Mouse (Mus musculus) left cerebral cortex, postnatal 25 days (tissue): ENCODE data around the gene Vmn2r39. TPM values are rescaled to one million over a fixed set of nuclear protein-coding genes. Genes with fewer than 3 reads are reported as not detected.
"Not testable (repeated sequence)": the region's sequence is repeated elsewhere in the genome, so short reads cannot be mapped to it uniquely, and the experiment has no call there.

Experiments
- DNase-seq, 2 experiments: peaks; one replicate each; pipeline ENCODE4 v3.0.0; 2022; ENCODE audit warnings: low spot score in 2 of 2, mixed read lengths in 1 of 2
- intact Hi-C: fragments of 180-260 bp; cut with DNase I; formaldehyde crosslinking; loops from one replicate; pipeline ENCODE4 v1.15.1; 2025
- total RNA-seq, 2 experiments: library from RNA; stranded (reverse); gene quantifications; 2 replicates each; pipeline ENCODE4 v1.2.3; 2021

Vmn2r39 gene
- total RNA-seq = not detected

GRCm38 (mm10) chr7:9030698-9031097 lies at the start of gene Vmn2r39:
Gene Vmn2r39 (minus strand): TSS chr7:9030798.
- DNase-seq, intact Hi-C loops: not testable (repeated sequence)

GRCm38 (mm10) chr7:9065353-9065752 lies 34.8 kb upstream of the Vmn2r39 start:
- intact Hi-C loops, DNase-seq: not testable (repeated sequence)

Other genes starting within 250 kb of the Vmn2r39 start
- gene Vmn2r40, start 99.4 kb downstream of the Vmn2r39 start, total RNA-seq = not detected
- not detected for gene Vmn2r38, start 67.1 kb upstream of the Vmn2r39 start, total RNA-seq
- not detected for gene Vmn2r37, start 192.9 kb upstream of the Vmn2r39 start, total RNA-seq